Mouse (Mus musculus) limb, embryonic 14.5 days (tissue): Measurements from ENCODE around the gene Adgrg6. TPM values are rescaled to one million over a fixed set of nuclear protein-coding genes. Genes with fewer than 3 reads are reported as not detected.
A peak's percentile ranks its signal among the peaks of the same experiment; 100 is the strongest.

Experiments used
- ATAC-seq: fragments of 200-750 bp; cut with Nextera tagmentation; 2 replicates; pipeline ENCODE4 v1.8.0; 2017; ENCODE audit warnings: low read depth, moderate number of reproducible peaks, moderate TSS enrichment; ENCODE audit not compliant: low FRiP score
- DNase-seq: peaks from one replicate; pipeline ENCODE4 v3.0.0-alpha.2; 2015; ENCODE audit warnings: low spot score
- H3K27ac ChIP-seq: fragments of 300-500 bp; sonication (generic); replicated peaks from 2 replicates; pipeline ENCODE4 v1.5.1; 2014; ENCODE audit warnings: low read depth, mild to moderate bottlenecking, low read length, moderate library complexity, mixed read lengths
- H3K27me3 ChIP-seq: fragments of 300-500 bp; sonication (generic); 2 replicates; pipeline ENCODE4 v1.6.1; 2014; ENCODE audit warnings: low read length, mixed read lengths; ENCODE audit not compliant: control insufficient read depth, insufficient read depth
- H3K36me3 ChIP-seq: fragments of 300-500 bp; sonication (generic); 2 replicates; pipeline ENCODE4 v1.6.1; 2014; ENCODE audit warnings: mild to moderate bottlenecking, low read length, moderate library complexity, mixed read lengths; ENCODE audit not compliant: control insufficient read depth, insufficient read depth
- H3K4me1 ChIP-seq: fragments of 300-500 bp; sonication (generic); 2 replicates; pipeline ENCODE4 v1.6.1; 2014; ENCODE audit warnings: antibody characterized with exemption, low read length, mixed read lengths; ENCODE audit not compliant: control insufficient read depth, insufficient read depth
- H3K4me2 ChIP-seq: fragments of 300-500 bp; sonication (generic); replicated peaks from 2 replicates; pipeline ENCODE4 v1.6.1; 2014; ENCODE audit warnings: low read depth, mild to moderate bottlenecking, low read length, moderate library complexity; ENCODE audit not compliant: severe bottlenecking
- H3K4me3 ChIP-seq: fragments of 300-500 bp; sonication (generic); replicated peaks from 2 replicates; pipeline ENCODE4 v1.5.1; 2014; ENCODE audit warnings: low read length
- H3K9ac ChIP-seq: fragments of 300-500 bp; sonication (generic); 2 replicates; pipeline ENCODE4 v1.6.1; 2014; ENCODE audit warnings: mild to moderate bottlenecking, low read depth, low read length, moderate library complexity; ENCODE audit not compliant: severe bottlenecking
- H3K9me3 ChIP-seq: fragments of 300-500 bp; sonication (generic); 2 replicates; pipeline ENCODE4 v1.6.1; 2016; ENCODE audit warnings: low read length; ENCODE audit not compliant: control insufficient read depth
- POLR2A ChIP-seq: fragments of 200-500 bp; IDR thresholded peaks from 2 replicates; pipeline ENCODE4 v1.8.0; 2012; ENCODE audit warnings: inconsistent platforms, mild to moderate bottlenecking, moderate library complexity, borderline replicate concordance; ENCODE audit not compliant: insufficient read depth, insufficient read length; ENCODE audit errors: extremely low read depth
- WGBS: fragments of 180-500 bp; shearing (Covaris S2); extraction: QIAGEN DNeasy Blood & Tissue Kit; methylation state at CpG from one replicate; pipeline ENCODE4 v1.1.7; 2014; 5-methylcytosine and 5-hydroxymethylcytosine counted together
- polyA plus RNA-seq, 2 experiments: library from polyadenylated mRNA; depleted of rRNA in 1 of 2; stranded (reverse) in 1 of 2; unstranded in 1 of 2; fragments of >200 nt; fragmentation: Nextera tagmentation in 1 of 2; extraction: Ambion mirVana in 1 of 2; gene quantifications; 2 replicates each; pipeline versions ENCODE4 v1.2.1 to v1.2.3; 2012 to 2014

Gene Adgrg6
- polyA plus RNA-seq, 2 experiments: 10.0 to 11.8 TPM

- no peak for TF ChIP-seq POLR2A
- no peaks in the 10 kb centered on the region for H3K9me3 ChIP-seq
- no peaks in the 10 kb centered on the region for H3K27me3 ChIP-seq
- 31% methylated on average over 4 of the region's 4 CpGs for WGBS
- H3K27ac ChIP-seq: no peak overlapping the region
- H3K4me3 ChIP-seq: no peak overlapping the region
- H3K4me2 ChIP-seq: no peak overlapping the region
- H3K36me3 ChIP-seq: no peaks in the 10 kb centered on the region
- peaks cover 11% of the 10 kb centered on the region for H3K4me1 ChIP-seq
- DNase-seq: peak; percentile 49
- no peak overlapping the region for H3K9ac ChIP-seq
- ATAC-seq: peak; percentile 74
These were observed 91.0 kb downstream of the Adgrg6 start for GRCm38 (mm10) chr10:14454481-14454880.

GRCm38 (mm10) chr10:14451811-14452210 lies 93.6 kb downstream of the Adgrg6 start:
- peak; percentile 65 for DNase-seq
- WGBS: 30% methylated on average over 3 of the region's 3 CpGs

GRCm38 (mm10) chr10:14450073-14450472 lies 95.4 kb downstream of the Adgrg6 start:
- Histone ChIP-seq H3K4me1 (peaks cover 4% of the 10 kb centered on the region; the same call in 1 of the 2 replicates), H3K36me3 (no peaks in the 10 kb centered on the region), H3K4me3 (no peak overlapping the region), H3K27me3 (no peaks in the 10 kb centered on the region), H3K9me3 (no peaks in the 10 kb centered on the region), H3K27ac (no peak overlapping the region), H3K4me2 (no peak overlapping the region), H3K9ac (no peak overlapping the region)
- WGBS: 77% methylated on average over 7 of the region's 7 CpGs
- DNase-seq (no peak), ATAC-seq (no peak)
- TF ChIP-seq POLR2A: no peak

More at GRCm38 (mm10) chr10:14451811-14452210, 93.6 kb downstream of the Adgrg6 start:
- H3K4me2 ChIP-seq: no peak overlapping the region
- H3K9ac ChIP-seq: no peak overlapping the region
- H3K27me3 ChIP-seq: no peaks in the 10 kb centered on the region
- no peak overlapping the region for H3K4me3 ChIP-seq
- peaks cover 11% of the 10 kb centered on the region for H3K4me1 ChIP-seq
- H3K9me3 ChIP-seq: no peaks in the 10 kb centered on the region
- ATAC-seq: no peak
- no peak for TF ChIP-seq POLR2A
- H3K27ac ChIP-seq: no peak overlapping the region
- H3K36me3 ChIP-seq: no peaks in the 10 kb centered on the region

DNA sequence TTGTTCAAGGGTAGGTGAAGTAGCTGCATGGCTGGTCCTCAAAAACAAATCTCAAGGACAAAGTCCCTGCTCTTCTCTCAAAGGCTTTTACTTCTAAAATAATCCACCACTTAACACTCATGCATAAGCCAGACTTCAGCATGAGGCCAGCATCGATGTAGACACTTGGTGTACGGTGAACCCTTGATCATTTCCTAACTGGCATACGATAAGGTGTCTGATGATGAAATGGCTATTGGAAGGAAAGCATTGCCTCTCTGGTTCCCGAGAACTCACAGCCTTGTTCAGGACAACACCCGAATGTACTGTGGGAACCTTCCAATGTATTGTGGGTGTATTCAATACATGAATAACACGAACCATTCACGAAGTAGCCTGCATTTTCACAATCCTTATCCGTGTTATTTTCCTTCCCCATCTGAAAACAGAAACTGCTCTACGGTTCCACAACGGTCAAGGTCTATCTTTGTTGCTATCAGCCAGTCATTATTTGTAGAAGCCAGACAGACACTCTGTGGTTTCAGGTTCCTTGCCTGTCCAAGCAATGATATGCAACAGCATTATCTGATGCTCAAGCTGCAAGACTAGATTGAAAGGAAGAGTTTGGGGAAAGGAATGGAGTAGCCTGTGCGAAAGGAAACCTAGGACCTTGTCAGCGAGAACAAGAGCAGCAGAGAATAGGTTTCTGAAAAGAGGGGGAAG lies 99.7 kb downstream of the Adgrg6 start:
- TF ChIP-seq POLR2A: no peak
- ATAC-seq: no peak
- no peak overlapping the region for H3K27ac ChIP-seq
- H3K36me3 ChIP-seq: no peaks in the 10 kb centered on the region
- no peak for DNase-seq
- no peaks in the 10 kb centered on the region for H3K4me1 ChIP-seq
- no peak overlapping the region for H3K4me2 ChIP-seq
- H3K4me3 ChIP-seq: no peak overlapping the region
- no peak overlapping the region for H3K9ac ChIP-seq
- no peaks in the 10 kb centered on the region for H3K27me3 ChIP-seq
- no peaks in the 10 kb centered on the region for H3K9me3 ChIP-seq
- 89% methylated on average over 12 of the region's 12 CpGs for WGBS

- no peak for TF ChIP-seq POLR2A
- no peak overlapping the region for H3K4me2 ChIP-seq
- no peak overlapping the region for H3K9ac ChIP-seq
- no peak for ATAC-seq
- H3K4me3 ChIP-seq: no peak overlapping the region
- WGBS: 86% methylated on average over 9 of the region's 9 CpGs
- no peaks in the 10 kb centered on the region for H3K4me1 ChIP-seq
- H3K27me3 ChIP-seq: no peaks in the 10 kb centered on the region
- H3K27ac ChIP-seq: no peak overlapping the region
- H3K9me3 ChIP-seq: no peaks in the 10 kb centered on the region
- no peaks in the 10 kb centered on the region for H3K36me3 ChIP-seq
- no peak for DNase-seq
These were observed 104.4 kb downstream of the Adgrg6 start for GRCm38 (mm10) chr10:14440860-14441579.
